Mouse (Mus musculus): ENCODE measurements around the gene Lnx2.
A peak's percentile ranks its signal among the peaks of the same experiment; 100 is the strongest.

Gene Lnx2

GRCm38 (mm10) chr5:147076799-147077165, 396 bp upstream of the Lnx2 start, which contains the start of gene Polr1d:
Gene Polr1d (plus strand): TSS chr5:147077050.
- DNase-seq, result no peak

GRCm38 (mm10) chr5:147075103-147076025, 1.0 kb downstream of the Lnx2 start:
- DNase-seq, result peak in 1 of 2 experiments; percentile 37

DNA sequence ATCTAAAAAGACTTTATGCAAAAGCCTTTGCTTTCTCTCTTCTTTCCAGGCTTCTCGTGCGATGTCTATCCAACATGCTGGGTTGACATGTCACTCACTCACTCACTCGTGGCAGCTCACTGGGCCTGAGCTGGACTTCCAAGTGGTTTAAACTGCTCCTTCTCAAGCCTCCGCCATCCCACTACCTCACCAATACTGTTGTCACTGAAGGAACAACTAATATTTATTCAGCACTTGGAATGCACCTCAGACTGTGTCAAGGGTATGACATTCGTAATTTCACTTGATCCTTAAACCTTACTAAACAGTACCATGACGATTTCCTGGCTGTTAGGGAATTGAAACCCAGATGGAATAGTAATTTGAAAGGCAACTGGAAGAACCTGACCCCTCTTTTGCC, 2.6 kb downstream of the Lnx2 start:
- no peak for DNase-seq

- no peak for DNase-seq
Observed at GRCm38 (mm10) chr5:147071886-147072285, 4.5 kb downstream of the Lnx2 start.

DNA sequence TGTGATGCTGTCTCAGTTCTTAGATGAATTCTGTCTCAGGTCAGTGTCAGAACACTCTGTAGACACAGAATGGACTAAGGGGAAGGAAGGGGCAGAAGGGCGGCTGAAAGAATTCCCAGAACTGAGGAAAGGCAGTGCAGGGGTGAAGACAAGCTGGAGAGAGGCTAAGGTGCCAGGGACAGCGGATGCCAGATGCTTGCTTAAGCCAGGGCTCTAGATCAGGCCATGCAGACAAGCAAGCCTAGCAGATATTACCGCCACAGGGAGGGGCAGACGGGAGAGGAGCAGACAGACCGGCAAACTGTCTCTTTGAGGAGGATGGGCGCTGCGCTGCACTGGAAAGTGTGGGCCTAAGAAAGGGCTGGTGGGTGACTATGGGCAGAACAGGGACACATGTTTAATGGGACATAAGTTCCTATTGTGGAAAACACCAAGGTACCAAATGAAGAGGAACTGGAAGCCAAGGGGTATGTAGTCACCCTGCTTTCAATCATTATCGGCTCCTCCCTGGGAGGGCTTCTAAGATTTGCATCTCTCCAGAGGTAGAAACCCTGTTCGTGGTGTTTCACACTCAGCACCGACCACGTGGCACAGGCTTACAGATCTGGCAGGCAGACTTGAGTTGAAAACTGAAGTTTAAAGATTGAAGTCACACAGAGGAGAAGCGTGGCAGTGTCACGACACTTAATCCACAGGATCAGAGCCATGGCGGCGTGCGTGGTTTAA, 5.4 kb downstream of the Lnx2 start:
- DNase-seq, result peak in 1 of 2 experiments; percentile 45

DNA sequence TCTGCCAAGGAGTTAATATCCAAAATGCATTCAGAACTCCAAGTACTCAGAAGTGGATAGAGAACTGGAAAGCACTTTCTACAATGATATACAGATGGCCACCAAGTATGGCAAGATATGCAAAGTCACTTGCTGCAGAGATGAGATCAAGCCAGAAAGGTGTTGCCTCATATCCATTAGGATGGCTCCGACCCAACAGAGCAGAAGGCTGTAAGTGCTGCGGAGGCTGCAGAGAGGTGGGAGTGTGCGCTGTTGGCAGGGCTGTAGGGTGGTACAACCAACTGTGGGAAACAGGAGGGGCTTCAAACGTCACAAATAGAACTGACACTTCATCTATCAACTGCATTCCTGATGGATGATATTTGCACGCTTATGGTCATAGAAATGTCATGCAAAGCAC, 7.5 kb downstream of the Lnx2 start:
- peak; percentile 80 to 85 for DNase-seq

DNA sequence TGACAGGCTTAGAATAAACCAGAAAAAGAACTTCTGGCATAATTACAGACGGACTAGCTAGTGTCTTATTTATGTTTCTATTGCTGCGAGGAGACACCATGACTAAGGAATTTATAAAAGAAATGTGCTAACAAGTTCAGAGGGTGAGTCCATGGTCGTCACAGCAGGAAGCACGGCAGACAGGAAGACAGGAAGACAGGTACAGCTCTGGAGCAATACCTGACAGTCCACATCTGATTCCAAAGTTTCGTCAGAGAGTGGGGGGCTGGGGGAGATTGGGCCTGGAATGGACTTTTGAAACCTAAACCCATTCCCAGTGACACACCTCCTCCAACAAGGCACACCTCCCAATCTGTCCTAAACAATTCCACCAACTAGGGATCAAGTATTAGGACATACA, 9.4 kb downstream of the Lnx2 start:
- DNase-seq, result no peak

GRCm38 (mm10) chr5:147066129-147066528, 10.3 kb downstream of the Lnx2 start:
- no peak for DNase-seq

- DNase-seq, result no peak
Observed at GRCm38 (mm10) chr5:147063215-147063661, 13.1 kb downstream of the Lnx2 start.

DNA sequence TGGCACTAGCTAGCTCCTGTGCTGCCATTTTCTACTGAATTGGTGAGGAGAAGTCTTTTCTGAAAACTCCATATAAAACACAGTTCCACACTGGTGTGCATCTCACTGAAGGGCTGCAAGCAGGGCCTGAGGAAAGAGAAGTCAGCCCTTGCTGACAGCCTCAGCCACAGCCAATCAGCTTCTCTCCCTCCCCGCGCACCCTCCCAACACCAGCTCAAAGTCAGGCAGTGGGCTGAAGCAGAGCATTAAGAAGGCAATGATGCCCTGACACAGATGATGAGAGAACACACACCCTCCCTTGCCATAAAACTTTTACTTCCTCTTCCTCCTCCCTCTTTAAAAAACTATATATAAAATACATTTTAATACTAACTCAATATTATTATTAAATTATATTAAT, 16.4 kb downstream of the Lnx2 start:
- DNase-seq, result peak in 1 of 2 experiments; percentile 32

DNA sequence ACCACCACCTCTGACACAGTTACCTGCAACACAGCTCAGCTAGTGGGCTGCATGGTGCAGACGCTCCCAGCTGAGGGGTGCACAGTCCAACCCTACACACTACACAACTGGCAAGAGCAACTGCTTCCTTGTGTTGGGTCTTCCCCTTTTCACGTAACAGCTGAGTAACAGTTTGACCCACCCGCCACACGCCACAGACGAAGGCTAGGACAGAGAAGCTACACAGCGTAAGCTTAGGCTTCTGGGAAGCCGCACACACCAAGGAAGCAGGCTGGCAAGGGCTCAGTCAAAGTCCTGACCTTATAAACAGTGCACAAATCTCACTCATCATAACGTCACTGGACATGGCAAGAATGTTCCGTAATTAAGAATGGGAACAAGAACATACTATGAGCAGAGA, 17.1 kb downstream of the Lnx2 start:
- DNase-seq, result peak in 1 of 2 experiments; percentile 54

- DNase-seq, result peak; percentile 58 to 68
Observed at GRCm38 (mm10) chr5:147058661-147059060, 17.7 kb downstream of the Lnx2 start.

- peak in 1 of 2 experiments; percentile 29 for DNase-seq
Observed at GRCm38 (mm10) chr5:147057626-147058414, 18.6 kb downstream of the Lnx2 start.

DNA sequence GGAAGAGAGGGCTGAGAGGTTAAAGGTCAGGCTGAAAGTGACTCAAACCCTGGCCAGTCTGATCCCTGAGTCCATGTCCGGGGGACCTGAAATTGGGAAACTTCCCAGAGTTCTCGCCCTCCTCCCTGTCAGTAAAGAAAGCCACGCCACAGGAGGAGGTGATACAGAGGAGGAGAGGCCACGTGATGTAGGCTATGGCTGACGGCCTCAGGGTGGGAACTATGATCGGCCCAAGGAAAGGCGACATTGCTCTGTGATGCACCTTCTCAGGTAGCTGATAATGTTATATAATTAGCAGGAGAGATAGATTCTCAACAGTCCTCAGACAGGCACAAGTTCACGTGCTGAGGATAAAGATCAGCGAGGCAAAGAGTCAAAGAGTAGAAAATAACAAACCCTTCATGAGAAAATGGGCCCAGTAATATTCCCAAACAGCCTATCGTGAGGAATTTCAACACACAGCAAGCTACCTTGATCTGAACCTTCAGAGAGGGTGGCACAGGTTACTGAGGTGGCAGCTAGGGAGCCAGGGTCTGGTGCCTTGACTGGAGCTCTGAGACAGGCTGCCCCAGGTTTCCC, 19.6 kb downstream of the Lnx2 start:
- peak in 1 of 2 experiments; percentile 32 for DNase-seq

DNA sequence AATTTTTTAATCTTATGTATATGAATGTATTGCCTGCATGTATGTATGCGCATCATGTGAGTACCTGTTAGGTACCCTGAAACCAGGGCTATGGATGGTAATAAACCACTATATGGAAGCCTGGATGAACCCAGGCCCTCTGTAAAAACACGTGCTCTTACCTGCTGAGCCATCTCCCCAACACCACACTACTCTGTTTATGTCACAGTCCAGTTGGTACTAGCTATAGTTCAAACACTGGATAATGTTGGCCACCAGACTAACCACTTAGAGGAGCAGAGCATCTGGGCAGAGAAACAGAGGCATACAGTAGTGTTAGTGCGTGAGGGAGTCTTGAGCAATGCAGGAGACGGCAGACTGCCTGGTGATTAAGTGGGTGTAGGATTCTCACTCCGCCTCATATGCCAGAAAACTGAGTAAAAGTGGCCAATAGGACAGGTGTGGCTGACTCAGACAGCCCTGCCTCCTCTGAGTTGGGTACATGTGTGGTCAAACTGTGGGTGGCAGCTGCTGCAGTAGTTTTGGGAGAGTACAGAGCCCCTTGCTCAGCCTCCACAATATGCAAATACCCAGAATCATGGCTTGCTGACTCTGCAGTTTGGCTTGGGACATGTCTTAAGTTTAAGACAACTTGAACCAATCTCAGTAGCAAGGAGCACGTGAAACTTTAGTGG, 20.7 kb downstream of the Lnx2 start:
- DNase-seq, result peak in 1 of 2 experiments; percentile 30

DNA sequence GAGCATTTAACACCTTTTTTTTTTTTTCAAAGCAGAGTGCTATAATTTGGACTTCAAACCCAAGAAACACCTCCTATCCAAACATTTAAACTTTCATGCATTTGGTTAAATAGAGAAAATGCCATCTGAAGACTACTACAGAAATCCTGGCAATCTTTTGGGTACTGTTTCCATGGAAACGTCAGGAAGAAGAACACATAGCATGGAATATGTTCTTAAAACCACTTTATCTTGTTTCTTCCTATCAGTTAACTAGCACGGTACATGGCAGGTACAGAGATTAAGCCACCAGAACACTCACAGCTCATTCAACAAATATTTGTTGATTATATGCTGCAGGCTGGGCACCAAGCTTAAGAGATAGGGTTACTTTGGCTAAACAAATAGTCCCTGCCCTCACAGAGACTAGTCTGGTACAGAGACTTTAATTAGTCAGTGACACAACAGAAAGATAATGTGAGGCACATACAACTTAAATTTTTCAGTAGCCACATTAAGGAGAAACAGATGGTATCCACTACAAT, 21.6 kb downstream of the Lnx2 start:
- DNase-seq, result no peak

GRCm38 (mm10) chr5:147054328-147054727, 22.1 kb downstream of the Lnx2 start:
- DNase-seq, result peak in 1 of 2 experiments; percentile 15

GRCm38 (mm10) chr5:147053481-147053880, 22.9 kb downstream of the Lnx2 start:
- DNase-seq, result no peak

- no peak for DNase-seq
Observed at GRCm38 (mm10) chr5:147053071-147053470, 23.3 kb downstream of the Lnx2 start.

- no peak for DNase-seq
Observed at GRCm38 (mm10) chr5:147052309-147052558, 24.2 kb downstream of the Lnx2 start.

GRCm38 (mm10) chr5:147051500-147052308, 24.7 kb downstream of the Lnx2 start:
- peak in 1 of 2 experiments; percentile 52 for DNase-seq

Measured in cerebellum, postnatal 25 days (tissue).